Mouse (Mus musculus) spleen, adult 12 weeks (tissue): ENCODE measurements around the gene Pigm.

Experiments
- DNase-seq: peaks from one replicate; pipeline ENCODE4 v3.0.0; 2022; ENCODE audit warnings: low spot score

Pigm gene

GRCm38 (mm10) chr1:172376198-172376667, at the start of gene Pigm:
Pigm (plus strand) TSS chr1:172376546.
- peak; percentile 94 for DNase-seq

- DNase-seq: no peak
Measured at GRCm38 (mm10) chr1:172326684-172327083, 49.7 kb upstream of the Pigm start.

GRCm38 (mm10) chr1:172327206-172328001, 48.9 kb upstream of the Pigm start:
- no peak for DNase-seq

- no peak for DNase-seq
Measured at GRCm38 (mm10) chr1:172328041-172328440, 48.3 kb upstream of the Pigm start.

- DNase-seq: no peak
Measured at GRCm38 (mm10) chr1:172328461-172328860, 47.9 kb upstream of the Pigm start.

- DNase-seq: no peak
Measured at GRCm38 (mm10) chr1:172329131-172329530, 47.2 kb upstream of the Pigm start, which contains the start of gene Kcnj9. Kcnj9 (minus strand) TSS chr1:172329318.

- DNase-seq: no peak
Measured at GRCm38 (mm10) chr1:172329616-172330015, 46.7 kb upstream of the Pigm start.

- no peak for DNase-seq
Measured at GRCm38 (mm10) chr1:172331422-172331947, 44.9 kb upstream of the Pigm start.

GRCm38 (mm10) chr1:172332925-172333324, 43.4 kb upstream of the Pigm start:
- no peak for DNase-seq

- DNase-seq: no peak
Measured at GRCm38 (mm10) chr1:172333512-172333911, 42.8 kb upstream of the Pigm start.

GRCm38 (mm10) chr1:172335804-172336203, 40.5 kb upstream of the Pigm start:
- no peak for DNase-seq

- DNase-seq: no peak
Measured at GRCm38 (mm10) chr1:172337411-172338185, 38.7 kb upstream of the Pigm start.

GRCm38 (mm10) chr1:172340729-172341321, 35.5 kb upstream of the Pigm start, which contains the start of gene Kcnj10:
Kcnj10 (plus strand) TSS chr1:172341210.
- peak; percentile 9 for DNase-seq

GRCm38 (mm10) chr1:172341386-172341785, 35.0 kb upstream of the Pigm start:
- no peak for DNase-seq

GRCm38 (mm10) chr1:172342729-172343128, 33.6 kb upstream of the Pigm start:
- no peak for DNase-seq

GRCm38 (mm10) chr1:172343914-172344313, 32.4 kb upstream of the Pigm start:
- no peak for DNase-seq

- no peak for DNase-seq
Measured at GRCm38 (mm10) chr1:172344820-172345219, 31.5 kb upstream of the Pigm start.

GRCm38 (mm10) chr1:172346707-172347106, 29.6 kb upstream of the Pigm start:
- DNase-seq: no peak

GRCm38 (mm10) chr1:172347382-172347781, 29.0 kb upstream of the Pigm start:
- no peak for DNase-seq

- no peak for DNase-seq
Measured at GRCm38 (mm10) chr1:172349504-172349903, 26.8 kb upstream of the Pigm start.

GRCm38 (mm10) chr1:172349916-172350812, 26.2 kb upstream of the Pigm start:
- DNase-seq: no peak
